Mouse (Mus musculus) kidney, adult 2 months (tissue): Measurements from ENCODE around the gene Ripor2. TPM values are rescaled to one million over a fixed set of nuclear protein-coding genes. Genes with fewer than 3 reads are reported as not detected.
A peak's percentile ranks its signal among the peaks of the same experiment; 100 is the strongest.

ENCODE experiments used
- DNase-seq: peaks from one replicate; pipeline ENCODE4 v3.0.0; 2021
- H3K27ac ChIP-seq: fragments of 200-500 bp; 2 replicates; pipeline ENCODE4 v1.5.1; 2012; ENCODE audit warnings: low read depth, low read length, control low read depth, inconsistent platforms; ENCODE audit not compliant: insufficient read depth
- H3K27me3 ChIP-seq: fragments of 200-500 bp; replicated peaks from 2 replicates; pipeline ENCODE4 v1.6.1; 2012; ENCODE audit warnings: mild to moderate bottlenecking, moderate library complexity, low read length, inconsistent platforms; ENCODE audit not compliant: control insufficient read depth, insufficient read depth
- H3K36me3 ChIP-seq: fragments of 200-500 bp; 2 replicates; pipeline ENCODE4 v1.6.1; 2012; ENCODE audit warnings: mild to moderate bottlenecking, moderate library complexity, low read length, inconsistent platforms; ENCODE audit not compliant: control insufficient read depth, insufficient read depth
- H3K4me1 ChIP-seq: fragments of 200-500 bp; 2 replicates; pipeline ENCODE4 v1.6.1; 2011; ENCODE audit warnings: low read length; ENCODE audit not compliant: control insufficient read depth, insufficient read depth
- H3K4me3 ChIP-seq: fragments of 200-500 bp; 2 replicates; pipeline ENCODE4 v1.5.1; 2011; ENCODE audit warnings: mild to moderate bottlenecking, low read depth, low read length, control low read depth; ENCODE audit not compliant: insufficient read depth
- CTCF ChIP-seq: fragments of 200-500 bp; conservative IDR thresholded peaks from 2 replicates; pipeline ENCODE4 v1.5.1; 2011; ENCODE audit warnings: low read depth, mild to moderate bottlenecking, control low read depth, low read length, moderate library complexity, mixed read lengths; ENCODE audit not compliant: insufficient read depth, insufficient read length
- POLR2A ChIP-seq: fragments of 200-500 bp; IDR thresholded peaks from one replicate; pipeline ENCODE4 v1.6.1; 2011; ENCODE audit warnings: low read depth, low read length, control low read depth
- WGBS: fragments of 180-500 bp; shearing (Covaris S2); methylation state at CpG from one replicate; pipeline ENCODE4 v1.1.7; 2018; 5-methylcytosine and 5-hydroxymethylcytosine counted together
- polyA plus RNA-seq: library from polyadenylated mRNA; depleted of rRNA; stranded (reverse); fragments of >200 nt; gene quantifications from 2 replicates; pipeline ENCODE4 v1.2.3, GENCODE M21; 2012

Ripor2 gene
- polyA plus RNA-seq, 1 experiment = 3.7 TPM

- Histone ChIP-seq H3K4me3 (no peak overlapping the region), H3K27me3 (no peaks in the 10 kb centered on the region), H3K36me3 (no peaks in the 10 kb centered on the region), H3K4me1 (no peaks in the 10 kb centered on the region), H3K27ac (no peak overlapping the region)
- DNase-seq = no peak
- WGBS = 83% methylated on average over 4 of the region's 4 CpGs
- TF ChIP-seq POLR2A (no peak), CTCF (no peak)
Observed at GRCm38 (mm10) chr13:24630364-24630763, 48.4 kb downstream of the Ripor2 start.

DNA sequence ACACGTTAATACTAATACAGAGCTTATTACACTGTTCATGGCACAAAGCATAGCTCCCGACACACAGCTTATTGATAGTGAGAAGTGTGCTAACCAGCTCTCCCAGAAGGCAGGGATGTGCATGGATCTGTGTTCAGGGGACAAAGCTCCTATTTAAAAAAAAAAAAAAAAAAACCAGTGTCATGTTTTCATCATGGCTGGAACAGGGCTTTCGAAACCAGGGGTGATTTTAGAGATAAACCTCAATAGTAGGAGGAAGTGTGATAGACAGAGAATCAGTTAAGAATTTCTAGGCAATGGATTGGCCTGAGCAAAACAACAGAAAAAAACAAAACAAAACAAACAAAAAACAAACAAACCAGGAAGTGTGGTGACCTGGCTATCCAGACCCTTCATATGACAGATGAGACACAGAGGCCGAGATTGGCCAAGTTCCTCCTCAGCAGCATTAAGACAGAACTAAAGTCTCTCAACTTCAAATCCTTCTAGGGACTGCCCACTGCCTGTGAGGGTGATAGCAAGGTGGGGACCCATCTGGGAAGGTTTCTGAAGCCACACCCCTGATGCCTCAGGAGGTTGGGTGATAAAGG, 51.1 kb downstream of the Ripor2 start:
- Histone ChIP-seq H3K27me3 (no peaks in the 10 kb centered on the region), H3K4me1 (no peaks in the 10 kb centered on the region), H3K4me3 (no peak overlapping the region), H3K36me3 (no peaks in the 10 kb centered on the region), H3K27ac (no peak overlapping the region)
- TF ChIP-seq CTCF (no peak), POLR2A (no peak)
- WGBS = 79% methylated on average over 4 of the region's 4 CpGs
- DNase-seq = no peak

GRCm38 (mm10) chr13:24634346-24635120, 52.5 kb downstream of the Ripor2 start:
- DNase-seq = no peak
- 84% methylated on average over 13 of the region's 13 CpGs for WGBS
- H3K27ac ChIP-seq = no peak overlapping the region
- H3K4me3 ChIP-seq = no peak overlapping the region
- H3K4me1 ChIP-seq = no peaks in the 10 kb centered on the region
- no peak for TF ChIP-seq CTCF
- TF ChIP-seq POLR2A = no peak
- H3K27me3 ChIP-seq = no peaks in the 10 kb centered on the region
- H3K36me3 ChIP-seq = no peaks in the 10 kb centered on the region

GRCm38 (mm10) chr13:24638371-24639214, 56.6 kb downstream of the Ripor2 start:
- Histone ChIP-seq H3K27ac (peak overlapping the region; percentile 7; the same call in 1 of the 2 replicates), H3K27me3 (no peaks in the 10 kb centered on the region), H3K36me3 (no peaks in the 10 kb centered on the region), H3K4me3 (peak overlapping the region; percentile 58), H3K4me1 (no peaks in the 10 kb centered on the region)
- DNase-seq = peak; percentile 26
- 1% methylated on average over 65 of the region's 66 CpGs for WGBS
- TF ChIP-seq CTCF (no peak), POLR2A (no peak)

DNA sequence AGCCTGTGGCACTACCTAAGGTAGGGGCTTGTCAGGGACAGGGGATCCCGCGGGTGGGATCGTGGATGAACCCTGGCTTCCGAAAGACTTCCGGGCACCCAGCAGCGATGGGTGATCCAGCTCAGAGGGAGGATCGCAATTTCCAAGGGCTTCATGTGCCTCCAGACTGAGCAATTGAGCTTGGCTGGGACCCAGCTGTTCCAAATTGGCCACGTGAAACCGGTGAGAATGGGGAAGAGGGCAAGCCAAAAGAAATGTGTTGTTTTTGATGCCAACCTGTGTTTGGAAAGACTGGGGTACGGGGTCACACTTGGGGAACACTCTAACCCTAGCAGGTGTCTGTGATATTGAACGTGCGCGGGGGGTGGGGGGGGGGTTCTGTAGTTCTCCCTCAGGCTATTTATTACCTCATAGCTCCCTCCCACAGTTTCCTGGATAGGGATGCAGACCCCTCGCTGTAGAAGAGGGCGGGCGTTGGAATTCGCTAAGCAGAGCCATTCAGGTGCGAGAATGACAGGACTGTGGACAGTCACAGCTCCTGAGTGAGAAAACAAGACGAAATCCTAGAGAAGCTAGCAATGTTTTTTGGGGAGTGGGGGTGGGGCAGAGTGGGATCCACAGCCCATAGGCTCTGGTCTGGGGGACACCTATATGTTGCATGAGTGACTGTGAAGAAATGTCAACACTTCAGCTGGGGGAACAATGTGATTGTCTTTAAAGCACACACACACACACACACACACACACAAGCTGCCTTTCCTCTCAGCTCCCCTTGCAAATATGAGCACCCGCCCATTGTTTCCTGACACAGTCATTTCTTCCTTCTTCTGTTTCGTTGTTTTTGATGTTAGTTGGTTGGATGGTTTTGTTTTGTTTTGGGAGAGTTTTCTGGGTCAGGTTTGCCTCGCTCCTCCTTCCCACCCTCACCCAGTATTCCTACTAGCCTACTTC, 57.5 kb downstream of the Ripor2 start:
- no peaks in the 10 kb centered on the region; the same call in 1 of the 2 replicates for H3K4me1 ChIP-seq
- H3K27ac ChIP-seq = no peak overlapping the region
- 20% methylated on average over 22 of the region's 22 CpGs for WGBS
- H3K27me3 ChIP-seq = no peaks in the 10 kb centered on the region
- no peak for TF ChIP-seq POLR2A
- TF ChIP-seq CTCF = no peak
- no peak for DNase-seq
- H3K36me3 ChIP-seq = no peaks in the 10 kb centered on the region
- peak overlapping the region; percentile 58 for H3K4me3 ChIP-seq

- 38% methylated on average over 4 of the region's 4 CpGs for WGBS
- peak; percentile 26 for DNase-seq
- no peak for TF ChIP-seq POLR2A
- no peak for TF ChIP-seq CTCF
- Histone ChIP-seq H3K27me3 (no peaks in the 10 kb centered on the region), H3K4me3 (no peak overlapping the region), H3K36me3 (no peaks in the 10 kb centered on the region), H3K27ac (no peak overlapping the region), H3K4me1 (no peaks in the 10 kb centered on the region; the same call in 1 of the 2 replicates)
Observed at GRCm38 (mm10) chr13:24640166-24640560, 58.2 kb downstream of the Ripor2 start.
